Mouse (Mus musculus): ENCODE measurements around the gene Enc1. TPM values are rescaled to one million over a fixed set of nuclear protein-coding genes. Genes with fewer than 3 reads are reported as not detected.

Enc1 gene
- polyA plus RNA-seq, 1 experiment from 2014 or later, result 14.1 TPM

GRCm38 (mm10) chr13:97225130-97225529 lies 15.8 kb upstream of the Enc1 start:
- no peak for TF ChIP-seq CTCF (IDR thresholded peaks at IDR 0.05; ENCODE audit: low read depth)
- WGBS, result 45% methylated on average over 17 of the region's 17 CpGs
- Histone ChIP-seq H3K4me3 (ENCODE audit: low read depth, low read length) (no peak overlapping the region), H3K4me1 (ENCODE audit: insufficient read depth) (no peaks in the 10 kb centered on the region), H3K9ac (no peak overlapping the region), H3K36me3 (ENCODE audit: insufficient read depth) (no peaks in the 10 kb centered on the region), H3K27me3 (ENCODE audit: insufficient read depth, low read length) (no peaks in the 10 kb centered on the region), H3K27ac (ENCODE audit: low read depth) (no peak overlapping the region), H3K4me2 (peak overlapping the region; percentile 13; the same call in 1 of the 2 replicates), H3K9me3 (ENCODE audit: low read depth, low read length) (no peaks in the 10 kb centered on the region)
- DNase-seq, result no peak
- ATAC-seq (ENCODE audit: insufficient read depth), result no peak

GRCm38 (mm10) chr13:97227795-97228194 lies 13.1 kb upstream of the Enc1 start:
- TF ChIP-seq CTCF (IDR thresholded peaks at IDR 0.05; ENCODE audit: low read depth), result no peak
- no peaks in the 10 kb centered on the region for H3K9me3 ChIP-seq (ENCODE audit: low read depth, low read length)
- H3K27me3 ChIP-seq (ENCODE audit: insufficient read depth, low read length), result no peaks in the 10 kb centered on the region
- H3K9ac ChIP-seq, result no peak overlapping the region
- no peak overlapping the region for H3K4me2 ChIP-seq
- H3K4me3 ChIP-seq (ENCODE audit: low read depth, low read length), result no peak overlapping the region
- H3K4me1 ChIP-seq (ENCODE audit: insufficient read depth), result no peaks in the 10 kb centered on the region
- no peak for DNase-seq
- H3K27ac ChIP-seq (ENCODE audit: low read depth), result no peak overlapping the region
- WGBS, result 84% methylated on average over 3 of the region's 3 CpGs
- H3K36me3 ChIP-seq (ENCODE audit: insufficient read depth), result no peaks in the 10 kb centered on the region
- no peak for ATAC-seq (ENCODE audit: insufficient read depth)

GRCm38 (mm10) chr13:97230101-97230500 lies 10.8 kb upstream of the Enc1 start:
- 73% methylated on average over 3 of the region's 3 CpGs for WGBS
- Histone ChIP-seq H3K27ac (ENCODE audit: low read depth) (no peak overlapping the region), H3K36me3 (ENCODE audit: insufficient read depth) (no peaks in the 10 kb centered on the region), H3K4me3 (ENCODE audit: low read depth, low read length) (no peak overlapping the region), H3K27me3 (ENCODE audit: insufficient read depth, low read length) (no peaks in the 10 kb centered on the region), H3K4me2 (no peak overlapping the region), H3K9me3 (ENCODE audit: low read depth, low read length) (no peaks in the 10 kb centered on the region), H3K9ac (no peak overlapping the region), H3K4me1 (ENCODE audit: insufficient read depth) (no peaks in the 10 kb centered on the region)
- no peak for TF ChIP-seq CTCF (IDR thresholded peaks at IDR 0.05; ENCODE audit: low read depth)
- DNase-seq (no peak), ATAC-seq (ENCODE audit: insufficient read depth) (no peak)

GRCm38 (mm10) chr13:97233092-97233491 lies 7.8 kb upstream of the Enc1 start:
- TF ChIP-seq CTCF (IDR thresholded peaks at IDR 0.05; ENCODE audit: low read depth), result no peak
- WGBS, result 73% methylated on average over 2 of the region's 2 CpGs
- ATAC-seq (ENCODE audit: insufficient read depth), result no peak

GRCm38 (mm10) chr13:97234785-97235417 lies 6.0 kb upstream of the Enc1 start:
- ATAC-seq (ENCODE audit: insufficient read depth) (peak; percentile 45; the same call in 1 of the 2 replicates), DNase-seq (peak; percentile 96)
- H3K27me3 ChIP-seq (ENCODE audit: insufficient read depth, low read length), result no peaks in the 10 kb centered on the region
- WGBS, result 16% methylated on average over 17 of the region's 17 CpGs
- H3K4me2 ChIP-seq, result peak overlapping the region; percentile 60
- H3K36me3 ChIP-seq (ENCODE audit: insufficient read depth), result no peaks in the 10 kb centered on the region
- no peak overlapping the region for H3K27ac ChIP-seq (ENCODE audit: low read depth)
- peak; percentile 87 for TF ChIP-seq CTCF (IDR thresholded peaks at IDR 0.05; ENCODE audit: low read depth)
- no peaks in the 10 kb centered on the region for H3K9me3 ChIP-seq (ENCODE audit: low read depth, low read length)
- peak overlapping the region; percentile 31 for H3K4me3 ChIP-seq (ENCODE audit: low read depth, low read length)
- 0 out of 2 replicates have a peak, but pooled peaks cover 3% of the 10 kb centered on the region for H3K4me1 ChIP-seq (ENCODE audit: insufficient read depth)
- H3K9ac ChIP-seq, result peak overlapping the region; percentile 43

More at GRCm38 (mm10) chr13:97233092-97233491, 7.8 kb upstream of the Enc1 start:
- no peak overlapping the region for H3K4me2 ChIP-seq
- no peak overlapping the region for H3K9ac ChIP-seq
- no peak overlapping the region for H3K27ac ChIP-seq (ENCODE audit: low read depth)
- H3K9me3 ChIP-seq (ENCODE audit: low read depth, low read length), result no peaks in the 10 kb centered on the region
- no peak overlapping the region for H3K4me3 ChIP-seq (ENCODE audit: low read depth, low read length)
- no peaks in the 10 kb centered on the region for H3K36me3 ChIP-seq (ENCODE audit: insufficient read depth)
- no peaks in the 10 kb centered on the region for H3K4me1 ChIP-seq (ENCODE audit: insufficient read depth)
- no peak for DNase-seq
- no peaks in the 10 kb centered on the region for H3K27me3 ChIP-seq (ENCODE audit: insufficient read depth, low read length)

GRCm38 (mm10) chr13:97235911-97236310 lies 5.0 kb upstream of the Enc1 start:
- ATAC-seq (ENCODE audit: insufficient read depth), result no peak
- 72% methylated on average over 6 of the region's 6 CpGs for WGBS

GRCm38 (mm10) chr13:97237700-97238099 lies 3.2 kb upstream of the Enc1 start:
- H3K4me3 ChIP-seq (ENCODE audit: low read depth, low read length), result no peak overlapping the region
- no peak overlapping the region for H3K9ac ChIP-seq
- no peaks in the 10 kb centered on the region for H3K36me3 ChIP-seq (ENCODE audit: insufficient read depth)
- DNase-seq (peak; percentile 50), ATAC-seq (ENCODE audit: insufficient read depth) (no peak)
- no peak overlapping the region for H3K4me2 ChIP-seq
- peak overlapping the region; percentile 62; the same call in 1 of the 2 replicates for H3K27ac ChIP-seq (ENCODE audit: low read depth)
- WGBS, result 51% methylated on average over 3 of the region's 3 CpGs
- H3K9me3 ChIP-seq (ENCODE audit: low read depth, low read length), result no peaks in the 10 kb centered on the region
- peaks cover 6% of the 10 kb centered on the region; the same call in 1 of the 2 replicates for H3K4me1 ChIP-seq (ENCODE audit: insufficient read depth)
- no peak for TF ChIP-seq CTCF (IDR thresholded peaks at IDR 0.05; ENCODE audit: low read depth)
- H3K27me3 ChIP-seq (ENCODE audit: insufficient read depth, low read length), result no peaks in the 10 kb centered on the region

More at GRCm38 (mm10) chr13:97235911-97236310, 5.0 kb upstream of the Enc1 start:
- 0 out of 2 replicates have a peak, but pooled peaks cover 3% of the 10 kb centered on the region for H3K4me1 ChIP-seq (ENCODE audit: insufficient read depth)
- H3K9me3 ChIP-seq (ENCODE audit: low read depth, low read length), result no peaks in the 10 kb centered on the region
- H3K27ac ChIP-seq (ENCODE audit: low read depth), result no peak overlapping the region
- no peak overlapping the region for H3K4me3 ChIP-seq (ENCODE audit: low read depth, low read length)
- H3K36me3 ChIP-seq (ENCODE audit: insufficient read depth), result no peaks in the 10 kb centered on the region
- no peaks in the 10 kb centered on the region for H3K27me3 ChIP-seq (ENCODE audit: insufficient read depth, low read length)
- DNase-seq, result no peak
- no peak for TF ChIP-seq CTCF (IDR thresholded peaks at IDR 0.05; ENCODE audit: low read depth)
- H3K9ac ChIP-seq, result no peak overlapping the region
- no peak overlapping the region for H3K4me2 ChIP-seq

Measured in lung, embryonic 14.5 days (tissue).